Mouse (Mus musculus): ENCODE measurements at regions not wholly inside any gene's neighbourhood (a gene's known extent, or its start where the extent isn't known, plus 50 kb on each side); places are given as distances from the start of the nearest gene placed in this dataset.

DNA sequence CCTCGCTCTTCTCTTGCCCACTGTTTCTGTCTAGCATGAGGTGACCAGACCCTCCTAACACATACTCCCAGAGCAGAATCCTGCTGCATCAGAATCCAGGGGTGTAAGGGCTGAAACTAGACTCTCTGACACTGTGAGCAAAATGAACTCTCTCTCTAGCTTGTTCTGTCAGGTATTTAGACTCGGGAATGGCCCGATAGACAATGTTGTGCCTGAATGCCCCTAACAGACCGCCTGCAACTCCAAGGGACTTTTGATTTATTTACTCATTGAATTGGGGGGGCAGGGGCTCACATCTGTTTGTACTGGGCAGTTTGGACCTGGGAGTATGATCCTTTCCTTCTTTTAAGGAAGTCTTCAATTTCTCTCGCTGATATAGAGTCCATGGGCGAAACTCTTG lies 469.3 kb upstream of the Trpc7 start:
- no peak for DNase-seq

GRCm38 (mm10) chr13:57364396-57364795 lies 468.6 kb upstream of the Trpc7 start:
- DNase-seq = no peak

- no peak for DNase-seq
These were observed 466.8 kb upstream of the Trpc7 start for GRCm38 (mm10) chr13:57362563-57362962.

DNA sequence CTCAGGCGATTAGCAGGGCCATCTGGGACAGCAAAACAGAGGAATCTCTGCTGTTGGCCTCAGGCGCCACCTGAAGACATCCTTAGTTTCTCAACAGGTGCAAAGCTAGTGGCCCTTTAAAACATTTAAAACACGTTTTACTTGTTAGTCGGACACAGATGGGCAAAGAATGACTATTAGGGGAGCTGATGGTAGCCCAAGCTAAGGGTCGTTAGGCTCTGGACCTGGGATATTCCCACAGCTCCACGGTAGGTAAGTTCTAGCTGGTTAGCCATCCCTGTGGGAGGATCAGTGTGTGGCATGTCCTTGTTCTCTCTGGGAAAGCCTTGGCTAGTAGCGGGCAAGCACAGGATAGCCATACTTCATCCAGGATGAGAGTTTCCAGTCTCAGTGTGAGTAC lies 465.5 kb upstream of the Trpc7 start:
- no peak for DNase-seq

GRCm38 (mm10) chr13:57354606-57355005 lies 458.8 kb upstream of the Trpc7 start:
- DNase-seq = no peak

- DNase-seq = no peak
These were observed 458.2 kb upstream of the Trpc7 start for GRCm38 (mm10) chr13:57353976-57354375.

GRCm38 (mm10) chr13:57350828-57351227 lies 455.0 kb upstream of the Trpc7 start:
- no peak for DNase-seq

DNA sequence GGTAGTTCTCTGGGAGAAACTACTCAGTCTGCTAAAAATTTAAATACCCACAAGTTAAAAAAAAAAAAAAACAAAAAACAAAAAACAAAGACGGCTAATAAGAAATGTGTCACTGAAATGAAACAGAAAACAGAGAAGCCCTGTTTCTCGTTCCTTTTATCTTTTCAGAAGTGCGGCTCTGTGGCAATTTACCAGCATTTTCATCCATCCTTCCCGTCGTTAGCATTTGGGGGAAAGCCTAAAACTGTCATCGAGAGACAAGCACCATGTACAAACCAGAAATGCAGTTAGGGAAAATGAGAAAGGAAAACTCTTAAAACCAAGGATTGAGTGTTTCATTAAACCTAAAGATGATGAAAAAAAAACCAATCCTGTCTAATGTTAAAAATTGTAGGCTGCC lies 442.9 kb upstream of the Trpc7 start:
- no peak for DNase-seq

DNA sequence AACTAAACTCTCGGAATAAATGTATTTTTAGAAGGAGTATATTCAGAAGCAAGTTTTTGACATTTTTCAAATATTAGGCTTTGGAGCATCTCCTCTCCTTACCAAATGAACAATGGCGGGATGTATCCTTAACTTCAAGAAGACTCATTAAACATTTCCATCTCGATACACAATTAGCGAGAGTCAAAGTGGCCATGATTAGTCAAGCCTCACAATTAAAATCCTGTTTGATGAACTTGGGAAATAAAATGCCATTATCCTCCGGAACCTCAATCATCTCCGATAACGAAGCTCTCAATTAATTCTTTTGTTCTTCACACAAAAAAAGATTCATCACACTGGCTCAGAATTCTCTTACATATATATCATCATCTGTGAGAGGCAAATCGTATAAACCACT lies 440.8 kb upstream of the Trpc7 start:
- no peak for DNase-seq

- DNase-seq = no peak
These were observed 437.2 kb upstream of the Trpc7 start for GRCm38 (mm10) chr13:57332976-57333375.

GRCm38 (mm10) chr13:57331868-57332267 lies 436.1 kb upstream of the Trpc7 start:
- no peak for DNase-seq

DNA sequence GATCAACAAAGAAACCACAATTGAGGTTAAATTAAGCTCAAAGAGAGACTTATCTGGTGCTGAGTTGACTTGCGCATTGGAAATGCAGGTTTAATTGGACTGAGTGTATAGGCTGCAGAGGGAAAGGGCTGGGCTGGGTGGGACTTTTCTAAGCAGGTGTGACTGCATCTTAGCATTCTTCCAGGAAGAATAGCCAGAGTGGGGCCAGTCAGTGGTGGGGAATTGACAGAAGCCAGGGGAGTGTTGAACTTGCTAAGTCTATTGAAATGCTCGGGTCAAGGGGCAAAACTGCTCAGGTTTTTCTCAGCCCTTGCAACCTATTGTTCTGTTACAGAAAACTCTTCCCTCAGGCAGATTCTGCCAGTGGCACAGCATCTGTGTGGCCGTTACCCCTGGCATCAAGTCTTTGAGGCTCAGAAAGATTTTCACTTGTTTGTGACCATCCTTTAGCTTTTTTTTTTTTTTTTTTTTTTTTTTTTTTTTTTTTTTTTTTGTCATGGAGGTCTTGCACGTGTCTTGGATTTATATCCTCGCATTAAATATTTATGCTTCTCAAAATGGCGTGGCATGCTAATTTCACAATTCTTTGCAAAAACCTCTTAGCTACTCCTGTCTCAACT lies 429.6 kb upstream of the Trpc7 start:
- DNase-seq = no peak

- no peak for DNase-seq
These were observed 420.6 kb upstream of the Trpc7 start for GRCm38 (mm10) chr13:57316211-57317005.

- DNase-seq = no peak
These were observed 418.7 kb upstream of the Trpc7 start for GRCm38 (mm10) chr13:57314512-57314911.

DNA sequence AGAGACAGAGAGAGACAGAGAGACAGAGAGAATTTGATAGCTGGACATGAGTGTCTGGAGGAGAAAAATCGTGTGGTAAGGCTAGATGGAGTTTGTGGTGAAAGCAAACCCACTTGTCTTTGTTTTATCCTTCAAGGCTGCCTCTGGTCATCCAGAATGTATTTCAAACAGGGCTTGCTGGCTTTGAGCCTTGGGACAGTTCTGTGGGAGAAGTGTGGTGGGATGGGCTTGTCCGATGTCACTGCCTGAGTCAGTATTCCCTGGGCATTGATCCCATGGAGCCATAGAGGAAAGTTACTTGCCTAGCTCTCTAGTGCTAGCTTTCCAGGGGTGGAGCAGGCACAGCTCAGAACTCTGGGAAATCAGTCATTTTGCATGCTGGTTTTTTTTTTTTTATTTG lies 417.9 kb upstream of the Trpc7 start:
- DNase-seq = no peak

DNA sequence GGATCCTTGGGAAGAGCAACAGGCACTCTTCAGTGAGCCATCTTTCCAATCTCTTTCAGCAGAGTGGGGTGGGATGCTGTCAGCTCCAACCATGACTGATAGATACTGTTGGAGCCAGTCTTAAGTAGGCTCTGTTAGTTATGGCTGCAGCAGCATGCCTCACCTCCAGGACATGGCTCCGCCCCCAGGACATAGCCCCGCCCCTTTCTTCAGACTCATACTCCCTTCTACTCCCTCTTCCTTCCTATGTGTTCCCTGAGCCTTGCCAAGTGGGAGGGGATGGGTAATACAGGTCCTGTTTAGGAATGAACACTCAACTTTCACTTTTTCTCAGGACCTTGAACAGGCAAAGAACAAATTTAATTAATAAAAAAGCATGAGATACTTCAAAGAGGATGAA lies 415.4 kb upstream of the Trpc7 start:
- DNase-seq = no peak

- no peak for DNase-seq
These were observed 413.8 kb upstream of the Trpc7 start for GRCm38 (mm10) chr13:57309618-57310017.

DNA sequence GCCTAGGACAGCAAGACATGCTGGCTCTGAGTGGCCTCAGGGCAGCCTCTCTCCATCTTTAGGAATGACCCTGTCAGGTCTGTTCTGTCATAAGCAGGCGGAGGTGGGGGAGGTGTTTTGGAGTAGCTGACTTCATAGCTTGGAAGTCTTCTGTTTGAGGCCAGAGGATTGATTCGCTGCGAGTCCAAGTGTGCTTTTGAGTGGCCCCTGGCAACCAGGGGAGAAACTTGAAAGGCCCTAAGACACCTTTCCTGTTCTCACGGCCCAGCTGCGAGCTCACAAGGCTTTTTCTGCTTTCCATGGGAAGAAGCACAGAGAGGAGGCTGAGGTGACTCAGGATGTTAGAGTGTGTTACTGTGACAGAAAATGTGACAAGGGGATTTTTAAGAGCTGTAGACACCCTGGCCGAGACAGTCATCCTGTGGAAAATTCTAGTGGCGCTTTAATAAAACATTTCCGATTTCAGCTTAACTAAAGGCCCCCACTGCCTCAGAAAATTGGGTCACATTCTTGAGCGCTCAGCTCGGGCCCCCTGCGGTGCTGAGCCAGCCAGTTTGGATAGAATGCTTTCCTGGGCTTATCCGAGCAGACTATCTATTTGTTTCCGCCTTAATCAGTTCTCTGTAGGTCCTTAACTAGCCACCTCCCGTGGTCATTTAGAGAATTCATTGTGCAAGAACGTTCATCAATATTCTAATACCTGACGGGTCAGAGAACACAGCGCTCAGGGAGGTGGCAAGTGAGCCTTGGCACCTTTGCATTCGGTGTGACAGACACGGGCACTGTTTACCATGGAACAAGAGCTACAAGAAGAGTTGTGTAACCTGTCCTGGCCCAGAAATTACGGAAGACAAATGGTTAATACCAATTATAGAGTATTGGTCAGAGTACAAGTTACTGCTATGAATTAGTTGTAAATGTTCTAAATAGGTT lies 412.4 kb upstream of the Trpc7 start:
- no peak for DNase-seq

- DNase-seq = no peak
These were observed 409.8 kb upstream of the Trpc7 start for GRCm38 (mm10) chr13:57305586-57305985.

DNA sequence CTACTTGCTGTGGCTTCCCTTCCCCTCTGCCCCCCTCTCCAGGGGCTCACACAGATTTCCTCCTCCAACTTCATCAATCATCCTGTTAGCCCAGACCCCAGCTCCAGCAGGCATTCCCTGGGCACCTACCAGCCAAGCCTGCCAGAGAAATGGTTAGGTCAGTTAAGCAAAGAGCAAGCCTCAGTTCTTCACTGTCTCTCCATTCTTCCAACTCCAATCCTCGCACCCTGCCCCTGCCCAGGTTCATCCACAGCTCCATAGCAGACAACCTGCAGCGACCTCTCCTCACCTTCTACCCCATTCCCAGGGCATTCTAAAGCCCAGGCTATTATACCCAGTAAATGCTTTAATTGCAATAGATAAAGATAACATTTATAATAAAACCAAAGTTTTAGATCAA lies 408.0 kb upstream of the Trpc7 start:
- no peak for DNase-seq

GRCm38 (mm10) chr13:57291737-57292490 lies 396.1 kb upstream of the Trpc7 start:
- DNase-seq = no peak

GRCm38 (mm10) chr13:57286168-57286567 lies 390.4 kb upstream of the Trpc7 start:
- DNase-seq = no peak

DNA sequence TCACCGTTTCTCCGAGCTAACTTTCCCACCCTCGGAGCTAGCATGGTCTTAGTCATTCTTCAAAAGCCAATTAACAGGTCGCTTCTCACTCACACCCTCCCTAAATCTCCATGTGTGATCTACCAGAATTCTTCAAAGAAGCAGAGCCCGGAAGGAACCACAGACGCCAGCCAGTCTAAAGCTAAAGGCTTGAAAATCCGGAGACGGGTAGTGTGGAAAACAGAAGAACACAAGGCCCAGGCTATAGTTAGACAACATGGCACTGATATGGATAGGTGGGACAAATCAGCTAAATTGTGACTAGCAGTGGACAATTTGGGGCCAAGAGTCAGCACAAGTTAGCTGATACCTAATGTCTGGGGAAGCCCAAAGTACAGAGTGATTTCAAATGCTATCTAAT lies 387.0 kb upstream of the Trpc7 start:
- DNase-seq = no peak

All from right cerebral cortex, postnatal 4 days (tissue).